Mouse (Mus musculus): ENCODE measurements around the gene Olfr291.

Gene Olfr291

GRCm38 (mm10) chr7:84853253-84853652, at the start of gene Olfr291:
Olfr291 (plus strand) TSS chr7:84853553.
- no peak for DNase-seq (ENCODE audit: low spot score in 2 of 2)

GRCm38 (mm10) chr7:84805224-84805623, 48.1 kb upstream of the Olfr291 start:
- DNase-seq (ENCODE audit: low spot score in 2 of 2), result peak in 1 of 2 experiments; percentile 6

GRCm38 (mm10) chr7:84806159-84806558, 47.2 kb upstream of the Olfr291 start:
- DNase-seq (ENCODE audit: low spot score in 2 of 2), result no peak

DNA sequence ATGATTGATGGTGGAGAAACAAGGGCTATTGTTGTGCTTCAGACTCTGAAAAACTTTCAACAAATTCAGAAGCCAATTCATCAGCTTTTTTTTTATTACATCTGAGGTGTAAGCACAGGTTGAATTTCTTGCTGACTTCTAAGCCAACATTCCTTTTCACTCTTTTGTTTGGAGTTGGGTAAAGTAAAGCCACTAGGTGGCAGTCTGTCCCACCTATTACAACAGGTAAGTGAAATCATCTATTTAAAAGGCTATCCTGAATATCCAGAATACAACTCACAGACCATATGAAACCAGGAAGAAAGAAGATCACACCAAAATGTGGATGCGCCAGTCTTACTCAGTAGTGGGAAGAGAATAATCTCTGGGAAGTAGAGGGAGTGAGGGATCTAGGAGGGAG, 31.2 kb downstream of the Olfr291 start:
- DNase-seq (ENCODE audit: low spot score in 2 of 2), result no peak

Measured in cerebellum, postnatal 4 days (tissue).